Mouse (Mus musculus): ENCODE results near the gene Pgp. TPM values are rescaled to one million over a fixed set of nuclear protein-coding genes. Genes with fewer than 3 reads are reported as not detected.
"Not testable (repeated sequence)": the region's sequence is repeated elsewhere in the genome, so short reads cannot be mapped to it uniquely, and the experiment has no call there.

Pgp gene
- total RNA-seq, 2 experiments from 2014 or later = 85.8 to 86.4 TPM

GRCm38 (mm10) chr17:24455523-24456206 lies 14.5 kb upstream of the Pgp start:
- DNase-seq (ENCODE audit: low spot score in 2 of 2) = not testable (repeated sequence)

- no peak for DNase-seq (ENCODE audit: low spot score in 2 of 2)
Observed at GRCm38 (mm10) chr17:24461580-24461979, 8.6 kb upstream of the Pgp start.

GRCm38 (mm10) chr17:24462932-24463331 lies 7.3 kb upstream of the Pgp start:
- DNase-seq (ENCODE audit: low spot score in 2 of 2) = no peak

- no peak for DNase-seq (ENCODE audit: low spot score in 2 of 2)
Observed at GRCm38 (mm10) chr17:24463374-24464133, 6.6 kb upstream of the Pgp start.

GRCm38 (mm10) chr17:24468636-24469246 lies 1.5 kb upstream of the Pgp start:
- no peak for DNase-seq (ENCODE audit: low spot score in 2 of 2)

- no peak for DNase-seq (ENCODE audit: low spot score in 2 of 2)
Observed at GRCm38 (mm10) chr17:24469336-24469909, 769 bp upstream of the Pgp start.

- peak; percentile 52 to 61 for DNase-seq (ENCODE audit: low spot score in 2 of 2)
Observed at GRCm38 (mm10) chr17:24470701-24471527, 722 bp downstream of the Pgp start.

- peak; percentile 57 to 68 for DNase-seq (ENCODE audit: low spot score in 2 of 2)
Observed at GRCm38 (mm10) chr17:24472512-24472911, 2.3 kb downstream of the Pgp start.

- DNase-seq (ENCODE audit: low spot score in 2 of 2) = no peak
Observed at GRCm38 (mm10) chr17:24473612-24474275, 3.6 kb downstream of the Pgp start, which contains the start of gene Bricd5. Gene Bricd5 (plus strand): TSS chr17:24473884.

- DNase-seq (ENCODE audit: low spot score in 2 of 2) = no peak
Observed at GRCm38 (mm10) chr17:24474557-24474956, 4.4 kb downstream of the Pgp start.

GRCm38 (mm10) chr17:24475586-24475985 lies 5.4 kb downstream of the Pgp start:
- DNase-seq (ENCODE audit: low spot score in 2 of 2) = no peak

- no peak for DNase-seq (ENCODE audit: low spot score in 2 of 2)
Observed at GRCm38 (mm10) chr17:24476022-24476776, 6.0 kb downstream of the Pgp start.

- DNase-seq (ENCODE audit: low spot score in 2 of 2) = no peak
Observed at GRCm38 (mm10) chr17:24477053-24477984, 7.1 kb downstream of the Pgp start.

- no peak for DNase-seq (ENCODE audit: low spot score in 2 of 2)
Observed at GRCm38 (mm10) chr17:24477985-24478600, 7.9 kb downstream of the Pgp start.

- peak; percentile 96 to 97 for DNase-seq (ENCODE audit: low spot score in 2 of 2)
Observed at GRCm38 (mm10) chr17:24478663-24479380, 8.6 kb downstream of the Pgp start, which contains the start of gene Mlst8. Gene Mlst8 (minus strand): TSS chr17:24479078.

GRCm38 (mm10) chr17:24479431-24479830 lies 9.2 kb downstream of the Pgp start:
- no peak for DNase-seq (ENCODE audit: low spot score in 2 of 2)

- no peak for DNase-seq (ENCODE audit: low spot score in 2 of 2)
Observed at GRCm38 (mm10) chr17:24480201-24480826, 10.1 kb downstream of the Pgp start.
